Mouse (Mus musculus): ENCODE measurements around the gene Poll.

DNA sequence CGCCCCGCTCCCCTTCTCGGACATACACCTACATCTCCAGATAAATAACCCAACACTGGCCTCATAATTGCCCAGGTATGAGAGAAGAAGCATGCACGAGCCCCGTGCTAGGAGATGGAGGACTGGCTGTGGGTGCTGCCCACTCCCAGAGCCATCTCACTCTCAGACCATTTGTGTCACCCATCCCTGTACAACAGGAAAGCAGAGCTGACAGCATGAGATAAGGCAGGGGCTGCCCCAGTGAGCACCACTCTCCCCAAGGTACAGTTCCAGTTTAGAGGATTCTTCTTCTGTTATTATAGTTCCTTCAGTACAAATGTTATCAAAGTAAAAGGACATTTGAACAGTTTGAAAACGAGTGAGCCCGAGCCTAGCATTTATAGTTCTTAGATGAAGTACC lies 32.9 kb downstream of the Poll start:
- TF ChIP-seq CTCF (conservative IDR thresholded peaks at IDR 0.05 in 1 of 2, IDR thresholded peaks at IDR 0.05 in 1 of 2; ENCODE audit: low read depth in 2 of 2, low read length in 2 of 2), result no peak
- TF ChIP-seq POLR2A (IDR thresholded peaks at IDR 0.05; ENCODE audit: low read depth, low read length), result no peak
